Mouse (Mus musculus) forebrain, embryonic 16.5 days (tissue): ENCODE results near the gene Vmn2r113. TPM values are rescaled to one million over a fixed set of nuclear protein-coding genes. Genes with fewer than 3 reads are reported as not detected.
"Not testable (repeated sequence)": the region's sequence is repeated elsewhere in the genome, so short reads cannot be mapped to it uniquely, and the experiment has no call there.

Experiments used
- ATAC-seq: fragments of 200-750 bp; cut with Nextera tagmentation; 2 replicates; pipeline ENCODE4 v1.8.0; 2017; ENCODE audit warnings: mild to moderate bottlenecking, moderate library complexity
- H3K27ac ChIP-seq: fragments of 300-500 bp; sonication (generic); 2 replicates; pipeline ENCODE4 v1.5.1; 2014; ENCODE audit warnings: low read length, control low read depth
- H3K27me3 ChIP-seq: fragments of 300-500 bp; sonication (generic); replicated peaks from 2 replicates; pipeline ENCODE4 v1.6.1; 2014; ENCODE audit warnings: low read length; ENCODE audit not compliant: control insufficient read depth, insufficient read depth
- H3K36me3 ChIP-seq: fragments of 300-500 bp; sonication (generic); 2 replicates; pipeline ENCODE4 v1.6.1; 2014; ENCODE audit not compliant: control insufficient read depth, insufficient read depth
- H3K4me1 ChIP-seq: fragments of 300-500 bp; sonication (generic); replicated peaks from 2 replicates; pipeline ENCODE4 v1.6.1; 2014; ENCODE audit warnings: low read length; ENCODE audit not compliant: control insufficient read depth, insufficient read depth
- H3K4me2 ChIP-seq: fragments of 300-500 bp; sonication (generic); 2 replicates; pipeline ENCODE4 v1.6.1; 2014; ENCODE audit warnings: mild to moderate bottlenecking, low read length, control low read depth
- H3K4me3 ChIP-seq: fragments of 300-500 bp; sonication (generic); replicated peaks from 2 replicates; pipeline ENCODE4 v1.5.1; 2014; ENCODE audit warnings: mild to moderate bottlenecking, low read length, control low read depth
- H3K9ac ChIP-seq: fragments of 300-500 bp; sonication (generic); replicated peaks from 2 replicates; pipeline ENCODE4 v1.6.1; 2014; ENCODE audit warnings: low read depth, low read length, control low read depth
- H3K9me3 ChIP-seq: fragments of 300-500 bp; sonication (generic); 2 replicates; pipeline ENCODE4 v1.6.1; 2016; ENCODE audit warnings: low read length; ENCODE audit not compliant: control insufficient read depth
- WGBS: fragments of 180-500 bp; shearing (Covaris S2); extraction: QIAGEN DNeasy Blood & Tissue Kit; methylation state at CpG from one replicate; pipeline ENCODE4 v1.1.7; 2014; 5-methylcytosine and 5-hydroxymethylcytosine counted together
- polyA plus RNA-seq: library from polyadenylated mRNA; unstranded; fragments of >200 nt; fragmentation: Nextera tagmentation; extraction: Ambion mirVana; gene quantifications from 2 replicates; pipeline ENCODE4 v1.2.1, GENCODE M21; 2015

Gene Vmn2r113
- not detected in 2 replicates for polyA plus RNA-seq

DNA sequence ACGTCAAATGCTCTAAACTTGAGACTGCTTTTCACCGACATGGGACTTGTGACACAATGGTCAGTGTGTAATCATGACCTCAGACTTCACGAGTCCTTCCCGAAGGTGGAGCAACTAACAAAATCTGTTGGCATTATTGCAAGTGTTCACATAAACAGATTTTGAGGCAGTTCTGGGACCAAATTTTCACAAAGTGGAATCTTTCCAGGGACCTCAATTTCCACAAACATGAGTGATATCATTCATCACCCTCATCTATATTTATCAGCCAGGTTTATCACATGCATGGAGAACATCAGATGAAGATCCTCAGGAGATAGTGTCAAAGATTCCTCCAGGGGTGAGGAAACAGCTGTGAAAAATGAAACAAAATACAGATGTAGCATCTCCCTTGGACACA, at the start of gene Vmn2r113:
TSS of gene Vmn2r113 (plus strand) at position 301 of the 400 bp plus-strand sequence.
- H3K36me3 ChIP-seq, H3K27me3 ChIP-seq, H3K4me1 ChIP-seq, ATAC-seq, H3K27ac ChIP-seq, H3K9ac ChIP-seq, H3K9me3 ChIP-seq, H3K4me2 ChIP-seq, H3K4me3 ChIP-seq: not testable (repeated sequence)
- no CpG with 5 or more reads among the region's 4 CpGs for WGBS

Other genes starting within 250 kb of the Vmn2r113 start
- gene Zfp945, start 75.8 kb upstream of the Vmn2r113 start, polyA plus RNA-seq = 24.3 and 27.5 TPM in 2 replicates
- gene Vmn2r-ps130, start 118.2 kb downstream of the Vmn2r113 start, polyA plus RNA-seq = not detected in 2 replicates